Mouse (Mus musculus) erythroblast, embryonic 14.5 days (primary cell): ENCODE data around the gene Tmem247.

ENCODE experiments used
- GATA1 ChIP-seq: IDR thresholded peaks from 2 replicates; pipeline ENCODE4 v1.6.1; 2012; ENCODE audit warnings: low read length, inconsistent platforms, mixed read lengths
- TAL1 ChIP-seq: IDR thresholded peaks from 3 replicates; pipeline ENCODE4 v1.6.1; 2012; ENCODE audit warnings: low read length, inconsistent platforms, mixed read lengths

- TF ChIP-seq GATA1 (no peak), TAL1 (no peak)
Observed at GRCm38 (mm10) chr17:86872643-86873042, 44.5 kb upstream of the Tmem247 start.
